Mouse (Mus musculus): ENCODE results near the gene Nrxn1.

The Nrxn1 gene

GRCm38 (mm10) chr17:91093042-91093080 is at the start of gene Nrxn1:
Gene Nrxn1 (minus strand): TSS chr17:91093071.
- DNase-seq = no peak

DNA sequence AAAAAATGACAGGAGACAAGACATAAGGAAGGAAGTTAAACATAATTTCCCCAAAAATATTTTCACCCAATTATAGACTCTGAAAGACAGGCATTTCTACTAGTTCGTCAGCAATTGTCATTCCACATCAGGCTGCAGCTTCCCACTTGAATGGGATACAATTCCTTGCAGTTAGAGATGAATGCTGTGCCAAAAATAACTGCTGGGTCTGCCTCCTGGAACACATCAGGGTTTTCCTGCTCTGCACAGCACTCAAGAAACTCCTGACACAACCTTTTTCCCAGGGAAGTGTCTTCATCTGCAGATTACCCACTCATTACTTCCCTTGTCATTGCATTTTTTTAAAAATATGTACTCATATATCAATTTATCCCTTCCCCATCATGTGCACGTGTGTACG is 44.0 kb upstream of the Nrxn1 start:
- DNase-seq = no peak

GRCm38 (mm10) chr17:91112880-91113628 is 20.2 kb upstream of the Nrxn1 start:
- no peak for DNase-seq

GRCm38 (mm10) chr17:91112085-91112484 is 19.2 kb upstream of the Nrxn1 start:
- no peak for DNase-seq

GRCm38 (mm10) chr17:91093081-91093875 is 407 bp upstream of the Nrxn1 start:
- DNase-seq = no peak

- peak; percentile 23 for DNase-seq
These were observed 340 bp downstream of the Nrxn1 start for GRCm38 (mm10) chr17:91092421-91093041.

- DNase-seq = no peak
These were observed 2.2 kb downstream of the Nrxn1 start for GRCm38 (mm10) chr17:91090631-91091030.

DNA sequence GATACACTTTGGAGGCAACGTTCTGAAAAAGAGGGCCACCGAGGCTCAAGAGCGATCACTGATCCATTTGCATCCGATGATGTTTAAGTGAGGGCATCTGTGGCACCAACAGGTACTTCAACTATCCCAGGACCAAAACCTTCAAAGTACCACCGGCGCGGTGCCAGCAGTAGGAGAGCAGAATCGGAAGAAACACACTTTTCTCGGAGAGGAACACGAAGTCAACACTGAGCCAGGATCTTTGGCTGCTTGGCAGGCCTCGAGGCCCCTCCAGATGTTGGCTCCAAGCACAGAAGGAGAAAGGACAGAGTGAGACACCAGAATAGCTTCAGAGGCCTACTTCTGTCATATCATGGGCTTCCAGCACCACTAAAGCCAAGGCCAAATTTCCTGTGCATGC is 3.9 kb downstream of the Nrxn1 start:
- no peak for DNase-seq

- DNase-seq = no peak
These were observed 4.7 kb downstream of the Nrxn1 start for GRCm38 (mm10) chr17:91088037-91088715.

DNA sequence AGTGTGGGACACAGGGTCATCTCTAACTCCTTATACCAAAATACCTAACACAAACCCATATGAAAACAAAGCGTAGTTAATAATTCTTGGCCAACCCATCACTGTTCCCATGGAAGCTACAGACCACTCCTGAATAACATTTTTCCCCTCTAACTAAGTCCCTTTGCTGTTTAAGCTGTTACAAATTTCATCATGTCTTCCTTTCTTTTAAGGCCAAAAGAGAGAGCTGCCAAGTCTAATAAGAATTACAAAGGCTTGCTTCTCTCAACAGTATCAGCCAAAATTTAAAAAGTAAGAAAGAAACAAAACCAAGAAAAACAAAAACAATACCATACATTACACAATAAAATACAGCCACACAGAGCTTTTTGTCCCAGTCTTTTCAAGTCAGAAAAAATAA is 6.5 kb downstream of the Nrxn1 start:
- no peak for DNase-seq

GRCm38 (mm10) chr17:91085416-91085815 is 7.5 kb downstream of the Nrxn1 start:
- no peak for DNase-seq

DNA sequence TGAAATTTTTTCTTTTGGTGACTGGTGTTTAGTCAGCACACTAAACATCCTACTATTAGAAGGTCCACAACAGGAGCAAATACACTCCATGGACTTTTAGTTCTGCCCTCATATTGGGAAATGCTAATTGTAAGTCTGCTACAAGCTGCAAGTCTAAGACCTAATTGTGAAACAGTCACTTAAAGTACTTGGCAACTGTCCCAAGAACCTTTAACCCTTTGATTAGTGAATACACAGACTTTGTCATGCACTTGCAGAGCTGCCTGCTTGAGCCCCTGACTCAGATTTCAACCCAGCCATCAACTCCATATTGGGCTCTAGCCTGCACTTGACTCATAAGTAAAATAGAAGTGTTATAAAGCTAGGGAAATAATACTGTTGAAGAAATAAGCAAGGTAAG is 13.8 kb downstream of the Nrxn1 start:
- DNase-seq = no peak

- no peak for DNase-seq
These were observed 18.1 kb downstream of the Nrxn1 start for GRCm38 (mm10) chr17:91074780-91075179.

DNA sequence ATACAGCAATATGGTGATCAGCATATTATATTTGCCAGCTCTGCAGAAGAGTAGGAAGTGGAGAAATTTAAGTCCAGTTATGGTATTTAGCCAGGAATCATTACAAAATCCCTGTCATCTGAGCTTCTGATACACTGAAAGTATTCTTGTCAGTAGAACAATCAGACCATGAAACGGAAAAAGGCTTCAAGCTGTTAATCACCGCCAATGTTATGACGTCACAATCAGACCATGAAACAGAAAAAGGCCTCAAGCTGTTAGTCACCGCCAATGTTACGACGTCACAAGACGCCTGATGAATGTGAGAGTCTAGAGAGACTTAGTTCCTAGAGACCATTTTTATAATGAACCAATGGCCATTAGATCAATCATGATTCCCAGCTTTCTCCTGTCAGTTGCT is 59.4 kb downstream of the Nrxn1 start:
- DNase-seq = no peak

DNA sequence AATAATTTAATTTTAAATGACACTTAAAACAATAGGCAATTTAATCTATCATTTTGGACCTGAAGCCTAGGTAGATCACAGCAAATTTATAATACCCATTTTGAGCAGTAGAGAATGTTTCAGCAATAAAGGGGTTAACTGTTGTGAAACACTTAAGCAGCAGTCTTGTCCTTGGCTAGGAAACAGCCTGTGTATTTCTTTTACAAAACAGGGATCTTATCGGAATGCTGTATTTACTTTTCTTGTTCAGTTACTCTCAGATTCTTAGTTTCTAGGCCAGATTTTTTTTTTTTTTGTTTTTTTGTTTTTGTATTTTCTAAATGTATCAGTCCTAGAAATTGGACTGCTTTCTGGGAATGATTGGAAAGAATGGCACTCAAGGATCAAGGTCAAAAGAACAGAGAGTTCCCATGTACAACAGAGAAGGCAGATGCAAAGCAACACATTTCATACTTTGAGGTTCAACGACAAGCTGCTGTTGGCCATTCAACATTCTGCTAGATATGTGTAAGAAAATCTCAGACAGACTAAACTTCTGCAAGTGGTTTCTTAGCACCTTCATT is 67.7 kb downstream of the Nrxn1 start:
- no peak for DNase-seq

DNA sequence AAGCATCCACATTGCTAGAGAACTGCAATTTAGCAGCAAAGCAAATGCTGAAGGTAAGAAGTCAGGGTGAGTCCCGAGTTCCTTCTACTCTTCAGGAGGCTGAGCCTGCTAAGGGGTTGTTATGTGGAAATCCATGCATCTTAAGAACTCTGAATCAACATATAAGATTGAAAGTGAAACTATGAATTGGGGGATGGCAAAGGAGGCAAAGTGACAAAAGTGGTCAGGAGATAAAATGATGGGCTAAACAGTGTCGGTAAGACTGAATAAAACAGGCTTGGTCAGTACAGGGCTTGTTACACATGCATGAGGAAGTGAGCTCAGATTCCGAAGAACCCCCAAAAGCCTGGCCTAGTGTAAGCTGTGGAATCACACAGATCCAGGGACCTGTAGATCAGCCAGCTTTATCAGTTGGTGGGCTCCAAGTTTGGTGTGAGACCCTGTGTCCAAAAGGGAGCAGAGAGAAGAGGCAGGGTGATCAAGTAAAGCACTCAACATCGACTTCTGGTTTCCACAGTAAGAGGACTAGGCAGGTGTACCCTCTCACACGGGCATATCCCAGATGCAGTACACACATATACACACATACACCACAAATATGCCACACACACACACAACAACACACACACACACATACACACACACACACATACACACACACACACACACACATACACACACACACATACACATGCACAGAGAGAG is 85.3 kb downstream of the Nrxn1 start:
- DNase-seq = no peak

DNA sequence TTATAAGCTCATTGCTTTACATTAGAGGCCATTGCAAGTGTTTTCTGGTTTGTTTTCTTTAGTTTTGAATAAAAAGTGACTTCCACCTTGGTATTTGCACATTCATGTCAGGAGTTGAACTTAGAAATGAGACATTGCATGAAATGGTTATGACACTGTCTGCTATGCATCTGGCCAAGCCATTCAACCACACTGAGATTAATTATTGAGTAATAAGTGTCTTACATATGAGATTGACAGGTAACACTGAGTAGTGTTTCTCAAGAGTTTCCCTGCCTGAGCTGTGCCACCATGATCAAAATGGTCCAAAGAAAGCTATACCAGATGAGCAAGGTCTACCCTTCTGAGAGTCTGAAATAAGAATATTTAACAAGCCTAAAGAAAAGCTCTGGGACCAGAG is 92.5 kb downstream of the Nrxn1 start:
- no peak for DNase-seq

GRCm38 (mm10) chr17:90999667-91000154 is 93.2 kb downstream of the Nrxn1 start:
- no peak for DNase-seq

DNA sequence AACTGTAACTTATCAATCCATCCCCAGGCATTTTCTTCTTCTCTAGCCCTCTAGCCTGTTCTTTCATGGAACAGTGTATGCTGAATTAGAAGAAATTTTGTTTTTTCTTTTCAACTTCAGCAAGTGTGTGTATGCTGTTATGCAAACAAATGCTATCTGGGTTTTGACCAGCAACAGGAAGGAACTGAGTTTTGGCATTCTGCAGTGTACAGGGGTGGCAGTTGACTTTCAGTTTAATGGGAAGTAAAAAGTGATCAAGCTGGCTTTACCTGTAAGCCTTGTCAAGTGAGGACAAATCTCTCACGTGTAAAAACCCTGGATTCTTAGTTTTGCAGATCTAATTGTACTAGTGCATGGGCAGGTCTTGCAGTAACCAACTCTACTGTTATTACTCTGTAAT is 95.2 kb downstream of the Nrxn1 start:
- no peak for DNase-seq

DNA sequence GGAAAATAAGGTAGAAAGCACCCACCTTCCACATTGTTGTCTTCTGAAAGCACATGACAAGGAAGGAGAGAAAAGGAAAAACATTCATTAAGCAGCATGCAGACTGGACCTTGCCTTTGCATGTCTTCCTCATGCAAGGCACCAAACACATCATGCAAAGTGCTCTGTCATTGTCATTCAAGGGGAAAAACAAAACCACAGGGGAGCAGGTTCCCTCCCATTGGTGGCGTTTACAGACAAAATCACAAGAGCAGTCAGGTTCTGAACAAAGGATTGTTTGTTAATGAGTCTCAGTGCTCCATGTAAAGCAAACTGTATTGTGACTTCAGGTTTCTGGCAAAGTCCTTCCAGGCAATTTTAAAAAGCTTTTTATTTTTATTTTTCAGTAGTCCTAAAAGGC is 97.4 kb downstream of the Nrxn1 start:
- DNase-seq = no peak

GRCm38 (mm10) chr17:90994247-90994646 is 98.6 kb downstream of the Nrxn1 start:
- DNase-seq = no peak

GRCm38 (mm10) chr17:90990747-90991146 is 102.1 kb downstream of the Nrxn1 start:
- DNase-seq = no peak
